Mouse (Mus musculus) gastrocnemius, adult 8-10 months (tissue): ENCODE measurements around the gene Fabp2. TPM values are rescaled to one million over a fixed set of nuclear protein-coding genes. Genes with fewer than 3 reads are reported as not detected.
"Not testable (repeated sequence)": the region's sequence is repeated elsewhere in the genome, so short reads cannot be mapped to it uniquely, and the experiment has no call there.

ENCODE experiments used
- DNase-seq, 2 experiments: peaks; one replicate each; pipeline ENCODE4 v3.0.0; 2022; ENCODE audit warnings: low spot score in 2 of 2
- total RNA-seq, 4 experiments: library from RNA; stranded (reverse); gene quantifications; 2 replicates each; pipeline ENCODE4 v1.2.4; 2022

Gene Fabp2
- total RNA-seq, 4 experiments from 2014 or later: not detected

DNA sequence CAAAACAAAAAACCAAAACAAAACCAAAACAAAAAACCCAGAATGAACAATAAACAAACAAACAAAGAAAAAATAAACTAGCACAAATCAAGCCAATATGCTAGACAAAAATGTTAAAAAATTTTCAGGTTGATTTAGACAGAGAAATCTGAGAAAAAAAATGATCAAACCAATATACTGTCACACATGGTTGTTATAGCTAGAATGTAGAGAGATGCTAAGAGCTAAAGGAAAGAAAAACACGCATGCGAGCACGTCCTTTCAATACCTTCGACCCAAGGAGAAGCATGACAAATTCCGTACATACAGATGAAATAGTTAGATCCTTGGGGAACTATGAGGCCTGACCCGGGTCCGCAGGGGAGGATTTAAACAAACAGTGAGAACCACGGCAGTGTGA is 24.4 kb downstream of the Fabp2 start, which contains the start of gene Gm10959:
Gene Gm10959, minus strand, starts transcription at position 101 of the 400 bp plus-strand sequence.
- no peak for DNase-seq

GRCm38 (mm10) chr3:122920572-122921435 is 25.9 kb downstream of the Fabp2 start:
- DNase-seq: no peak

DNA sequence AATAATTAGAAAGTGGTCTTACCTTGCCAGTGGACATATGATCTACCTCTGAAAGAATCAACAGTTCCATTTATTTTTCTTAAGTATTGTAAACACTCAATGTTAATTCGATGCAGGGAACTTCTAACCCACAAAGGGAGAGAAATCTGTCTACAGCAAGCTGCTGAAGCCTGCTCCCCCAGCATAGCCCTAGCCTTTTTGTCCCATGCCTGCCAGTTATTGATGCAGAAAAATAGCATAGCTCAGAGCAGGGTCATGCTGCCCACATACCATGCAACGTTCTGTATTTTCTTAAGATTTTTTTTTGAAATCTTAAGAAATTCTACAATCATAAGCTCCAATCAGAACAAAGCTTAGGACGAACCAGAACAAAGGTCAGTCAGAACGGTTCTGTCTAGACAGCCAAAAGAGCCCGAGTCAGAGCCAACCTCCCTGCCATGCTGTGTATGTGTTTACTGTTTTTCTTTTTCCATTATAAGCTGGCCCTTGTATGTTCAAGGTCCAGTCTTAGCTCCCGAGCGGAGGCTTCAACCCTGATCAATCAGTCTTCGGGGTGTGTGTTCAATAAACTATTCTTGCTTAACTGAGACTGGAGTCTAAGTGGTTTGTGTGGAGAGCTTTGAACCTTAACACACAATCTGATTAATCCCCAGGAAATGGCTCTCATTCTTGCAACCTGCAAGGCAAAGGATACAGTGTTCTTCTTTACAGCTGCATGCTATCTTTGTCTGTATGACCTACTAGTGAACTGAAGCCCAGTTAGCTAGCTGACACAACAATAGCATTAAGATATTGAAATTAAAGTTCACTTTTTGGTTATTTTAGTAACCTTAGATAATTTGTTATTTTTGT is 27.0 kb downstream of the Fabp2 start:
- no peak for DNase-seq

GRCm38 (mm10) chr3:122923147-122923546 is 28.3 kb downstream of the Fabp2 start:
- no peak for DNase-seq

DNA sequence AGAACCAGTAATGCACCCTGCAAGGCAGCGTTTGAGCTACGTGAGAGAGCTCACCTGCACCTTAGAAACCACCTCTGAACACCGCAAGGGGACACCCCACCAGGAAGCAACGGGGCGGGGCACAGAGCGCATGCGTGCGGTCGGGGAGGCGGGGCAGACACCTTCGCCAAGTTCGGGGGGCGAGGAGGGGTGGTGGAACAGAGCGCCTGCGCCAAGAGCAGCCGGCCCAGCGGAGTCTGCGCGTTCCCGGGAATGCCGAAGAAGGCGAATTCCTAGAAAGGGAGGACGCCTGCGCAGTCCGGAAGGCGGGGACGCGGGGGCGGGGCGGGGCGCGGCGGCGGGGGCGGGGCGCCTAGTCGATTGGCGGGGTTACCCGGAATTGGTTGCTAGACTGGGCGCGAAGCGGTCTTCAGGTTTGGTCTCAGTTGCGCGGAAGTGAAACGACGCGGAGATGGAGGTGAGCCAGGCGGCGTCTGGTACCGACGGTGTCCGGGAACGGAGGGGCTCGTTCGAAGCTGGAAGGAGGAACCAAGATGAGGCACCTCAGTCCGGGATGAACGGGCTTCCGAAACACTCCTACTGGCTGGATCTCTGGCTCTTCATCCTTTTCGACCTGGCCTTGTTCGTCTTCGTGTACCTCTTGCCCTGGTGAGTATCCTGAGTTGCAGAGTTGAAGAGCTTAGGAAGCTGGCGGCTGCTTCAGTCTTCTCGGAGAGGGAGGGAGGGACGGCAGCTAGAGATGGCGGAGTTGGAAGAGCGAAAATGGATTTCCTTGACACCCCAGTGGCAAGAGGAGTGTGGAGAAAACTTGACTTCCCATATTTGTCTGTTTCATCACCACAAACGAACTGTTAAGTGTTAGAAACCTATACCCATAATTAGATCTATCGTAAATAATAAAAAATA is 29.4 kb downstream of the Fabp2 start, which contains the start of gene 1810037I17Rik:
Gene 1810037I17Rik, plus strand, starts transcription at position 195 of the 906 bp plus-strand sequence.
- peak; percentile 88 to 95 for DNase-seq

DNA sequence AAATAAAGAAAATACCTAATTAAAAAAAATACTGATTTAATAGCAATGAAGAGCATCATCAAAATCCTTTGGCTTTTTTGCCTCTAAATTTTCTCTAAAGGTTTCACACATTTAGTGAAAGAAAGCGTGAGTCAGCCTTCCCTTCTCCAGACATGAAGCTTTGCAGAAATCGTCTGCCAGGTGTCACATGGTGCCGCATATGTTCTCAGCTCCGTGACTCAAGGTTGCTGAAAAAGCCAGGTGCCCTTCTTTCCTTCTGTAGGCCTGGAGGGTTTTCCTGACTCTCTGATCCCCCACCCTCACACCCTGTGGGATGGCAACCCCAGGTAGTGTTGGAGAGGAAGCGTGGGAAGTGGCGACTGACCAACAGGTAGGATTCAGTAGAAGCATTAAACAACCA is 34.9 kb downstream of the Fabp2 start:
- DNase-seq: no peak

- no peak for DNase-seq
Measured at GRCm38 (mm10) chr3:122932466-122932865, 37.6 kb downstream of the Fabp2 start.

DNA sequence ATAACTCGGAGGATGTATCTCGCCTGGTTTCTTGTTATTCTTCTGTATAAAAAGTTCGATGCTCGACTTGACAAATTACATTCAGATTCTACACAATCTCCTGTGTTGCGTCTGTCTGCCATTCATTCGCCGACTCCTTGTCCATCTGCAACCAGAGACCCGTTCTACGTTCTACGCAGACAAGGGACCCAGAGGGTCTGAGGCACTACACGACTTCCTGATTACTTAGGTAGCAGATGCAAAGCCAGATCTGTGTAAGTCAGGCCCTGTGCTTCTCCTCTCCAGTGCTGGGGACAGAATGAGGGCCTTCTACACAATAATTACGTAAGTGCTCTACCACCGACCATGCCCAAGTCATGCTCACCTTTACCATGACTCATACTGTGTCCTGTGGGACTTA is 42.3 kb downstream of the Fabp2 start:
- DNase-seq: not testable (repeated sequence)

DNA sequence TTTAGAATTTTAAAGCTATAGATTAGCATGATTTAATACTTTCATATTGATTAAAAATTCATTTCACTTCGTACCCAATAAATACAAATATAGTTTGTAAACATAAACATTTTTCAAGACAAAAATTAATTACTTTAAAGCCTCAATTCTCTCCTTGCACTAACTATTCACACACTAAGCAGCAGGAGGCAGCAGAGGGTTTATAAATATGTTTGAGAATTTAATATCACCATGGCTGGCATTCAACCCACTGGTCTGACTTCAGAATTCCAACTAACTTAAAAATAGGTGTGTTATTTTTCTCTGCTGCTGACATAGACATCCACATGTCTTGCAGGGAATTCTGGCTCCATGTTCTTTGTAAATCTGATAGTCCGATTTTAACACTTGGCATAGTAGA is 44.3 kb downstream of the Fabp2 start:
- DNase-seq: peak; percentile 49 to 60

- DNase-seq: no peak
Measured at GRCm38 (mm10) chr3:122943387-122943890, 48.6 kb downstream of the Fabp2 start.

Other genes with a start within 250 kb of the Fabp2 start
- gene Pde5a, start 166.1 kb upstream of the Fabp2 start, total RNA-seq: 1 to 10 TPM in 2 of 4 experiments, under 1 TPM in 2; 0.90 to 1.4 (median 1.1) TPM
- gene Gm10959, start 24.3 kb downstream of the Fabp2 start, total RNA-seq: not detected
- gene 1810037I17Rik, start 29.1 kb downstream of the Fabp2 start, total RNA-seq: 10 to 100 TPM; 21.3 to 24.1 (median 23.1) TPM
- 10 to 100 TPM in 2 of 4 experiments, 1 to 10 TPM in 2; 8.0 to 14.5 (median 10.0) TPM for gene Usp53, start 89.4 kb downstream of the Fabp2 start, total RNA-seq
- gene Myoz2, start 139.9 kb downstream of the Fabp2 start, total RNA-seq: 100 to 1,000 TPM; 244 to 301 (median 265) TPM